Mouse (Mus musculus): ENCODE data around the gene Lpar5.

The Lpar5 gene

GRCm38 (mm10) chr6:125084424-125084823 is 16.7 kb downstream of the Lpar5 start:
- DNase-seq (ENCODE audit: low spot score in 2 of 2), result peak in 1 of 2 experiments; percentile 63

- no peak for DNase-seq (ENCODE audit: low spot score in 2 of 2)
These were observed 20.2 kb downstream of the Lpar5 start for GRCm38 (mm10) chr6:125087937-125088336.

- peak; percentile 52 to 69 for DNase-seq (ENCODE audit: low spot score in 2 of 2)
These were observed 21.0 kb downstream of the Lpar5 start for GRCm38 (mm10) chr6:125088561-125089321.

GRCm38 (mm10) chr6:125089521-125090321 is 22.0 kb downstream of the Lpar5 start:
- peak; percentile 70 to 87 for DNase-seq (ENCODE audit: low spot score in 2 of 2)

- DNase-seq (ENCODE audit: low spot score in 2 of 2), result no peak
These were observed 22.8 kb downstream of the Lpar5 start for GRCm38 (mm10) chr6:125090341-125091085.

GRCm38 (mm10) chr6:125092372-125092771 is 24.7 kb downstream of the Lpar5 start:
- DNase-seq (ENCODE audit: low spot score in 2 of 2), result no peak

- no peak for DNase-seq (ENCODE audit: low spot score in 2 of 2)
These were observed 27.1 kb downstream of the Lpar5 start for GRCm38 (mm10) chr6:125094843-125095242.

- DNase-seq (ENCODE audit: low spot score in 2 of 2), result peak; percentile 91 to 93
These were observed 27.9 kb downstream of the Lpar5 start, which contains the start of gene Chd4 for GRCm38 (mm10) chr6:125095391-125096278. Gene Chd4 (plus strand): TSS chr6:125095981.

GRCm38 (mm10) chr6:125096279-125096596 is 28.5 kb downstream of the Lpar5 start:
- no peak for DNase-seq (ENCODE audit: low spot score in 2 of 2)

- DNase-seq (ENCODE audit: low spot score in 2 of 2), result peak in 1 of 2 experiments; percentile 34
These were observed 29.1 kb downstream of the Lpar5 start for GRCm38 (mm10) chr6:125096597-125097345.

GRCm38 (mm10) chr6:125097346-125097689 is 29.6 kb downstream of the Lpar5 start:
- no peak for DNase-seq (ENCODE audit: low spot score in 2 of 2)

- DNase-seq (ENCODE audit: low spot score in 2 of 2), result no peak
These were observed 30.2 kb downstream of the Lpar5 start for GRCm38 (mm10) chr6:125097951-125098350.

GRCm38 (mm10) chr6:125098513-125098912 is 30.8 kb downstream of the Lpar5 start:
- DNase-seq (ENCODE audit: low spot score in 2 of 2), result no peak

GRCm38 (mm10) chr6:125099421-125099971 is 31.8 kb downstream of the Lpar5 start:
- DNase-seq (ENCODE audit: low spot score in 2 of 2), result no peak

GRCm38 (mm10) chr6:125101444-125101843 is 33.7 kb downstream of the Lpar5 start:
- DNase-seq (ENCODE audit: low spot score in 2 of 2), result no peak

GRCm38 (mm10) chr6:125104223-125104622 is 36.5 kb downstream of the Lpar5 start:
- no peak for DNase-seq (ENCODE audit: low spot score in 2 of 2)

- DNase-seq (ENCODE audit: low spot score in 2 of 2), result no peak
These were observed 40.0 kb downstream of the Lpar5 start for GRCm38 (mm10) chr6:125107705-125108104.

- no peak for DNase-seq (ENCODE audit: low spot score in 2 of 2)
These were observed 41.7 kb downstream of the Lpar5 start for GRCm38 (mm10) chr6:125109371-125109770.

GRCm38 (mm10) chr6:125110927-125111326 is 43.2 kb downstream of the Lpar5 start:
- peak in 1 of 2 experiments; percentile 42 for DNase-seq (ENCODE audit: low spot score in 2 of 2)

- no peak for DNase-seq (ENCODE audit: low spot score in 2 of 2)
These were observed 44.8 kb downstream of the Lpar5 start for GRCm38 (mm10) chr6:125112553-125112952.

Data from frontal cortex, postnatal 14 days (tissue).